Mouse (Mus musculus) spleen, postnatal 0 days (tissue): ENCODE measurements around the gene 4930433I11Rik. TPM values are rescaled to one million over a fixed set of nuclear protein-coding genes. Genes with fewer than 3 reads are reported as not detected.

Experiments used
- polyA plus RNA-seq: library from polyadenylated mRNA; unstranded; fragments of >200 nt; fragmentation: Nextera tagmentation; extraction: Ambion mirVana; gene quantifications from 2 replicates; pipeline ENCODE4 v1.2.1, GENCODE M21; 2015

4930433I11Rik gene
- polyA plus RNA-seq = not detected in 2 replicates

DNA sequence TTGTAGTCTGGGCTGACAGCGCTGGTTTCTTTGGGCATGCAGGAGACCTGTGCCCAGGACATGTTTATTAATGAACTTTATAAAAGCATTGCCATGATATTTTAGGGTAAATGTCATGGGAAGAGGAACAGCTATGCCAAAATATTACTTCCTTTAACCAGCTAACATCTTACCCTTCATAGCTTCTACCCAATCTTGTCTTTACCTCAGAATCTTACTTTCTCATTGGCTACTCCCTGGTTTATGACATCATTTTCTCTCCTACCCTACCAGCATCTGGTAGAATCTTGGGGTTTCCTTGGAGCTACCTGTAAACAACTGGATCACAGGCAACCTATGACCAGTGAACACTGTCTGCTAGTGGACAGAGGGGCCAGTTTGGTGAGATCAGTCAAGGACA, at the start of gene 4930433I11Rik:
Gene 4930433I11Rik (plus strand): TSS at position 301 of the 400 bp plus-strand sequence.

GRCm38 (mm10) chr7:41032419-41032818, 45.1 kb downstream of the 4930433I11Rik start, which contains the start of gene Gm4884:
Gene Gm4884 (plus strand): TSS chr7:41032719.

Other genes starting within 250 kb of the 4930433I11Rik start
- gene Vstm2b, start 89.2 kb upstream of the 4930433I11Rik start, polyA plus RNA-seq = 0.11 TPM in 1 of 2 replicates, not detected in the other
- not detected in 2 replicates for gene Gm4884, start 45.2 kb downstream of the 4930433I11Rik start, polyA plus RNA-seq
- not detected in 2 replicates for gene Gm5592, start 166.3 kb downstream of the 4930433I11Rik start, polyA plus RNA-seq